Mouse (Mus musculus): ENCODE results near the gene Tanc1.

- TF ChIP-seq CTCF (IDR thresholded peaks at IDR 0.05; ENCODE audit: low read depth) (no peak), EP300 (IDR thresholded peaks at IDR 0.05; ENCODE audit: low read depth) (no peak)
Observed at GRCm38 (mm10) chr2:59707922-59708706, 96.3 kb downstream of the Tanc1 start.
